Mouse (Mus musculus) heart, adult 2 months (tissue): ENCODE results near the gene 1700001L19Rik. TPM values are rescaled to one million over a fixed set of nuclear protein-coding genes. Genes with fewer than 3 reads are reported as not detected.

Experiments used
- DNase-seq, 2 experiments: peaks; one replicate each; pipeline ENCODE4 v3.0.0; 2021
- H3K27ac ChIP-seq: fragments of 200-600 bp; 2 replicates; pipeline ENCODE4 v1.8.1; 2022
- H3K27me3 ChIP-seq: fragments of 200-500 bp; 2 replicates; pipeline ENCODE4 v1.6.1; 2012; ENCODE audit warnings: mild to moderate bottlenecking, low read length, inconsistent platforms, mixed read lengths; ENCODE audit not compliant: control insufficient read depth, insufficient read depth
- H3K36me3 ChIP-seq: fragments of 200-500 bp; 2 replicates; pipeline ENCODE4 v1.6.1; 2012; ENCODE audit warnings: low read length, inconsistent platforms; ENCODE audit not compliant: control insufficient read depth, insufficient read depth
- H3K4me1 ChIP-seq: fragments of 200-500 bp; 2 replicates; pipeline ENCODE4 v1.6.1; 2011; ENCODE audit warnings: low read length; ENCODE audit not compliant: control insufficient read depth, insufficient read depth
- H3K4me3 ChIP-seq: fragments of 200-600 bp; 2 replicates; pipeline ENCODE4 v1.8.1; 2022
- H3K79me2 ChIP-seq: fragments of 200-500 bp; replicated peaks from 2 replicates; pipeline ENCODE4 v1.6.1; 2012; ENCODE audit warnings: mild to moderate bottlenecking, inconsistent platforms, low read length, moderate library complexity, mixed read lengths; ENCODE audit not compliant: control insufficient read depth, insufficient read depth
- H3K9ac ChIP-seq: fragments of 200-500 bp; 2 replicates; pipeline ENCODE4 v1.6.1; 2012; ENCODE audit warnings: low read depth, mild to moderate bottlenecking, control low read depth, inconsistent platforms, low read length, mixed read lengths
- CTCF ChIP-seq: fragments of 200-600 bp; IDR thresholded peaks from 2 replicates; pipeline ENCODE4 v1.8.1; 2022; ENCODE audit warnings: antibody characterized with exemption, mild to moderate bottlenecking, moderate library complexity
- EP300 ChIP-seq: fragments of 200-500 bp; IDR thresholded peaks from 2 replicates; pipeline ENCODE4 v1.6.1; 2011; ENCODE audit warnings: low read depth, low read length, control low read depth; ENCODE audit not compliant: insufficient read depth
- POLR2A ChIP-seq: fragments of 200-500 bp; IDR thresholded peaks from 2 replicates; pipeline ENCODE4 v1.6.1; 2011; ENCODE audit warnings: mild to moderate bottlenecking, low read depth, low read length, control low read depth; ENCODE audit not compliant: insufficient read depth
- WGBS: fragments of 180-500 bp; shearing (Covaris S2); methylation state at CpG from one replicate; pipeline ENCODE4 v1.1.7; 2018; 5-methylcytosine and 5-hydroxymethylcytosine counted together
- intact Hi-C: fragments of 180-260 bp; cut with DNase I; formaldehyde crosslinking; loops from one replicate; pipeline ENCODE4 v1.15.1; 2025
- polyA plus RNA-seq: library from polyadenylated mRNA; depleted of rRNA; stranded (reverse); fragments of >200 nt; gene quantifications from 2 replicates; pipeline ENCODE4 v1.2.3, GENCODE M21; 2012
- total RNA-seq, 2 experiments: library from RNA; stranded (reverse); gene quantifications; 2 replicates each; pipeline ENCODE4 v1.2.3; 2021

1700001L19Rik gene
- total and polyA plus RNA-seq, 3 experiments, result 0.10 TPM; not detected in 2

DNA sequence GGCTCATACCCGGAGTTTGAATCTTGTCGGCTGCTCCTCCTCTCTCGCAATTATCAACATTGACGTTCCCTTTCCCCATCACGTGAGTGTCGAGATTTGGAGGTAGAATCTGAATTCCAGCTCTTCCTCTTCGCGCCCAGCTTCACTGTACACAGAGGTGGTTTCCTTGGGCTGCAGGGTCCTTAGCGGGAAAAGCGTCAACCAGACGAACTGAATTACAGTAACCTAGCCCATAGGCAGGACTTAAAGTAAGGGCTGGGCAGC is 14.8 kb upstream of the 1700001L19Rik start:
- peak overlapping the region; percentile 93 for H3K4me3 ChIP-seq
- DNase-seq, result no peak
- peaks cover 2% of the 10 kb centered on the region for H3K4me1 ChIP-seq
- H3K27ac ChIP-seq, result peak overlapping the region; percentile 90
- WGBS, result 0% methylated on average over 11 of the region's 11 CpGs
- H3K9ac ChIP-seq, result peak overlapping the region; percentile 55
- no peaks in the 10 kb centered on the region for H3K79me2 ChIP-seq
- no peaks in the 10 kb centered on the region for H3K27me3 ChIP-seq
- intact Hi-C loops, result loop anchor here (10.0 kb wide), 4 partner anchors 902 to 1232 kb away; partner anchors contain the start of genes Nsun2, Srd5a1 and Tent4a
- TF ChIP-seq CTCF, result no peak
- TF ChIP-seq EP300, result no peak
- no peak for TF ChIP-seq POLR2A
- no peaks in the 10 kb centered on the region for H3K36me3 ChIP-seq

DNA sequence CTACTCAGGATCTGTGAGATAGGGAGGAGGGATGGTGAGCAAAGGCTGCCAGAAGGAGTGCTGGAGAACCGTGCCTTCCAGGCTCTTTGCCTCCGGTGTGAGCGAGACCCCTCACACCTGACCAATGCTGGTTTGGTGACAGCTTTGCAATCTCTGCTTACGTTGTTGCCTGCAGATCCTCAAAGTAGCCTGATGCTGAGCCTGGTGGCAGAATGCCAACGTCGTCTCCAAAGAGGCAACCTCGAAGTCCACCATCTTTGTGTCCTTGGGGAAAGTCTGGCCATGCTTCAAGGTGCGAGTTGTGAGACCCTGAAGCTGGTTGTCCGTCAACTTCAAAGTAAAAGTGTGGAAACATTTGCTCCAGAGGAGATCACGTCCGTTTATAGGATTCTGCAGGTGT is 13.3 kb upstream of the 1700001L19Rik start:
- Histone ChIP-seq H3K9ac (no peak overlapping the region), H3K79me2 (no peaks in the 10 kb centered on the region), H3K36me3 (no peaks in the 10 kb centered on the region), H3K4me1 (peaks cover 2% of the 10 kb centered on the region), H3K27ac (no peak overlapping the region), H3K27me3 (no peaks in the 10 kb centered on the region), H3K4me3 (no peak overlapping the region)
- intact Hi-C loops, result loop anchor here (10.0 kb wide), 4 partner anchors 901 to 1231 kb away; partner anchors contain the start of genes Nsun2, Srd5a1 and Tent4a
- 90% methylated on average over 11 of the region's 11 CpGs for WGBS
- TF ChIP-seq POLR2A (no peak), EP300 (no peak), CTCF (no peak)
- DNase-seq, result no peak

- intact Hi-C loops, result loop anchor here (10.0 kb wide), 4 partner anchors 899 to 1229 kb away; partner anchors contain the start of genes Nsun2, Srd5a1 and Tent4a
- H3K4me3 ChIP-seq, result no peak overlapping the region
- DNase-seq, result no peak
- WGBS, result 88% methylated on average over 7 of the region's 7 CpGs
- no peak for TF ChIP-seq CTCF
- H3K9ac ChIP-seq, result no peak overlapping the region
- H3K79me2 ChIP-seq, result no peaks in the 10 kb centered on the region
- peaks cover 2% of the 10 kb centered on the region; the same call in 1 of the 2 replicates for H3K36me3 ChIP-seq
- H3K27ac ChIP-seq, result no peak overlapping the region
- H3K4me1 ChIP-seq, result peaks cover 2% of the 10 kb centered on the region
- no peaks in the 10 kb centered on the region for H3K27me3 ChIP-seq
Measured at GRCm38 (mm10) chr13:68585441-68585840, 11.8 kb upstream of the 1700001L19Rik start.

DNA sequence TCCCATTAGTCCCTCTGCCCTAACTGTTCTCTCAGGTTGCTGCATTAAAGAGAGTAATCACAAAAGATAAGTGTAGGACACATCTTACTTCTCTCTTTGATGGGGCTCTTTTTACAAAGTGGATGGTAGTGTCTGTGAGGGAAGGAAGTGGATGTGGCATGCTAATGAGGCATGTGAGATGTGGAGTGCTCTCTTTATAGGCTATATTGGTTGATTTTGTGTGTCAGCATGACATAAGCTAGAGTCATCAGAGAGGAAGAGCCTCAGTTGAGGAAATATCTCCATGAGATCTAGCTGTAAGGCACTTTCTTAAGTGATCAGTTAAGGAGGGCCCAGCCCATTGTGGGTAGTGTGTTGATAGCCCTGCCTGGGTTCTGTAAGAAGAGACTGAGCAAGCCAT is 8.9 kb upstream of the 1700001L19Rik start:
- TF ChIP-seq POLR2A, result no peak
- no peak for TF ChIP-seq CTCF
- no peak for TF ChIP-seq EP300
- Histone ChIP-seq H3K27ac (no peak overlapping the region), H3K79me2 (no peaks in the 10 kb centered on the region), H3K36me3 (peaks cover 2% of the 10 kb centered on the region; the same call in 1 of the 2 replicates), H3K4me1 (no peaks in the 10 kb centered on the region), H3K27me3 (no peaks in the 10 kb centered on the region), H3K9ac (no peak overlapping the region), H3K4me3 (no peak overlapping the region)
- DNase-seq, result no peak
- intact Hi-C loops, result loop anchor here (10.0 kb wide), 4 partner anchors 896 to 1226 kb away; partner anchors contain the start of genes Nsun2, Srd5a1 and Tent4a

DNA sequence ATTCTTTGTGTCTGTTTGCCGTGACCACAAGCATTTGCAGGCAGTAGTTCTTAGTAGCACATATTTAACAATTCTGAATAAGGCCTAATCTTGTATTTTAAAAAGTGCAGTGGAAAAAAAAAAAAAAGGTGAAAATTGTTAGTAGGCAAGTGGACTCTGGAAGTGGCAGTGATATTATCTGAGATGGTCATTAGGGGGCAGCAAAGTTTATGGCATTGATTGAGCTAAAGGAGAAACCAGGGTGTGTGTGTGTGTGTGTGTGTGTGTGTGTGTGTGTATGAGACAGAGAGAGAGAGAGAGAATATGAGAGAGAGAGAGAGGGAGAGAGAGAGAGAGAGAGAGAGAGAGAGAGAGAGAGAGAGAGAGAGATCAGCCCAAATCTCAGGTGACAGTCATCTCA is 3.4 kb upstream of the 1700001L19Rik start:
- no peak overlapping the region for H3K27ac ChIP-seq
- 79% methylated on average over 1 of the region's 1 CpGs for WGBS
- intact Hi-C loops, result no loop called here
- TF ChIP-seq CTCF, result peak; percentile 38
- no peak for TF ChIP-seq EP300
- no peak overlapping the region for H3K9ac ChIP-seq
- no peaks in the 10 kb centered on the region for H3K79me2 ChIP-seq
- no peak overlapping the region for H3K4me3 ChIP-seq
- H3K36me3 ChIP-seq, result peaks cover 2% of the 10 kb centered on the region; the same call in 1 of the 2 replicates
- H3K27me3 ChIP-seq, result peaks cover 1% of the 10 kb centered on the region; the same call in 1 of the 2 replicates
- DNase-seq, result no peak
- no peaks in the 10 kb centered on the region for H3K4me1 ChIP-seq

- peaks cover 1% of the 10 kb centered on the region; the same call in 1 of the 2 replicates for H3K27me3 ChIP-seq
- no peaks in the 10 kb centered on the region for H3K79me2 ChIP-seq
- no peaks in the 10 kb centered on the region for H3K36me3 ChIP-seq
- no peak overlapping the region for H3K4me3 ChIP-seq
- WGBS, result 21% methylated on average over 13 of the region's 13 CpGs
- no peak overlapping the region for H3K9ac ChIP-seq
- intact Hi-C loops, result no loop called here
- no peaks in the 10 kb centered on the region for H3K4me1 ChIP-seq
- no peak for DNase-seq
- no peak for TF ChIP-seq CTCF
- no peak for TF ChIP-seq POLR2A
- TF ChIP-seq EP300, result no peak
- H3K27ac ChIP-seq, result no peak overlapping the region
Measured at GRCm38 (mm10) chr13:68597667-68598066, 446 bp downstream of the 1700001L19Rik start.
